Mouse (Mus musculus) olfactory bulb, adult 2 months (tissue): ENCODE measurements around the gene Chst15. TPM values are rescaled to one million over a fixed set of nuclear protein-coding genes. Genes with fewer than 3 reads are reported as not detected.
A peak's percentile ranks its signal among the peaks of the same experiment; 100 is the strongest.

Source experiments
- H3K27ac ChIP-seq: fragments of 200-500 bp; 2 replicates; pipeline ENCODE4 v1.5.1; 2012; ENCODE audit warnings: low read depth, low read length; ENCODE audit not compliant: insufficient read depth
- H3K4me1 ChIP-seq: fragments of 200-500 bp; 2 replicates; pipeline ENCODE4 v1.6.1; 2012; ENCODE audit warnings: low read length; ENCODE audit not compliant: control insufficient read depth, insufficient read depth
- H3K4me3 ChIP-seq: fragments of 200-500 bp; 2 replicates; pipeline ENCODE4 v1.5.1; 2012; ENCODE audit warnings: mild to moderate bottlenecking, low read depth, low read length, moderate library complexity; ENCODE audit not compliant: insufficient read depth
- CTCF ChIP-seq: fragments of 200-500 bp; IDR thresholded peaks from 2 replicates; pipeline ENCODE4 v1.5.1; 2012; ENCODE audit warnings: low read depth, mild to moderate bottlenecking, low read length, moderate library complexity; ENCODE audit not compliant: insufficient read depth
- POLR2A ChIP-seq: fragments of 200-500 bp; IDR thresholded peaks from 2 replicates; pipeline ENCODE4 v1.6.1; 2012; ENCODE audit warnings: mild to moderate bottlenecking, low read depth, low read length, moderate library complexity; ENCODE audit not compliant: insufficient read depth
- WGBS: fragments of 180-500 bp; shearing (Covaris S2); methylation state at CpG from one replicate; pipeline ENCODE4 v1.1.7; 2018; 5-methylcytosine and 5-hydroxymethylcytosine counted together
- polyA plus RNA-seq: library from polyadenylated mRNA; stranded (reverse); fragments of >200 nt; gene quantifications from 2 replicates; pipeline ENCODE4 v1.2.4, GENCODE M21; 2012; ENCODE audit warnings: low replicate concordance; ENCODE audit not compliant: missing spikeins, insufficient read depth, insufficient read length

The Chst15 gene
- polyA plus RNA-seq, 1 experiment = not detected

GRCm38 (mm10) chr7:132321392-132321958 is 4.4 kb upstream of the Chst15 start:
- no peak overlapping the region for H3K27ac ChIP-seq
- peaks cover 7% of the 10 kb centered on the region; the same call in 1 of the 2 replicates for H3K4me1 ChIP-seq
- whole genome bisulfite sequencing = 91% methylated on average over 2 of the region's 2 CpGs
- no peak for TF ChIP-seq CTCF
- TF ChIP-seq POLR2A = no peak
- H3K4me3 ChIP-seq = no peak overlapping the region

- peak overlapping the region; percentile 18; the same call in 1 of the 2 replicates for H3K27ac ChIP-seq
- WGBS = under 1% methylated on average over 79 of the region's 79 CpGs
- TF ChIP-seq CTCF = no peak; the same call in 1 of the 2 replicates
- TF ChIP-seq POLR2A = no peak
- H3K4me3 ChIP-seq = peak overlapping the region; percentile 72
- 0 out of 2 replicates have a peak, but pooled peaks cover 15% of the 10 kb centered on the region for H3K4me1 ChIP-seq
Measured at GRCm38 (mm10) chr7:132316101-132317035, 660 bp downstream of the Chst15 start.

GRCm38 (mm10) chr7:132315149-132316091 is 1.6 kb downstream of the Chst15 start:
- WGBS = 4% methylated on average over 51 of the region's 51 CpGs
- Histone ChIP-seq H3K4me3 (peak overlapping the region; percentile 72), H3K27ac (0 out of 2 replicates have a peak overlapping the region, but pooled peaks have one; percentile 18), H3K4me1 (0 out of 2 replicates have a peak, but pooled peaks cover 15% of the 10 kb centered on the region)
- no peak for TF ChIP-seq POLR2A
- peak; percentile 28; the same call in 1 of the 2 replicates for TF ChIP-seq CTCF

- Histone ChIP-seq H3K27ac (no peak overlapping the region), H3K4me3 (no peak overlapping the region)
- WGBS = 87% methylated on average over 8 of the region's 8 CpGs
Measured at GRCm38 (mm10) chr7:132312396-132312795, 4.6 kb downstream of the Chst15 start.

GRCm38 (mm10) chr7:132308537-132309191 is 8.4 kb downstream of the Chst15 start:
- H3K4me1 ChIP-seq = no peaks in the 10 kb centered on the region
- no peak overlapping the region for H3K4me3 ChIP-seq
- no peak overlapping the region for H3K27ac ChIP-seq
- no peak for TF ChIP-seq POLR2A
- TF ChIP-seq CTCF = no peak
- WGBS = 86% methylated on average over 5 of the region's 5 CpGs

More at GRCm38 (mm10) chr7:132312396-132312795, 4.6 kb downstream of the Chst15 start:
- TF ChIP-seq CTCF = no peak
- no peak for TF ChIP-seq POLR2A
- 0 out of 2 replicates have a peak, but pooled peaks cover 15% of the 10 kb centered on the region for H3K4me1 ChIP-seq

GRCm38 (mm10) chr7:132307722-132308271 is 9.2 kb downstream of the Chst15 start:
- Histone ChIP-seq H3K27ac (no peak overlapping the region), H3K4me3 (no peak overlapping the region), H3K4me1 (0 out of 2 replicates have a peak, but pooled peaks cover 2% of the 10 kb centered on the region)
- WGBS = 84% methylated on average over 6 of the region's 6 CpGs
- TF ChIP-seq CTCF = no peak
- no peak for TF ChIP-seq POLR2A

GRCm38 (mm10) chr7:132306671-132307412 is 10.2 kb downstream of the Chst15 start:
- TF ChIP-seq POLR2A = no peak
- no peak for TF ChIP-seq CTCF
- 97% methylated on average over 8 of the region's 8 CpGs for WGBS
- no peak overlapping the region for H3K4me3 ChIP-seq
- no peak overlapping the region for H3K27ac ChIP-seq
- peaks cover 6% of the 10 kb centered on the region; the same call in 1 of the 2 replicates for H3K4me1 ChIP-seq
